Mouse (Mus musculus) intestine, embryonic 15.5 days (tissue): ENCODE results near the gene 1700030J22Rik. TPM values are rescaled to one million over a fixed set of nuclear protein-coding genes. Genes with fewer than 3 reads are reported as not detected.

Experiments
- ATAC-seq: fragments of 200-750 bp; cut with Nextera tagmentation; 2 replicates; pipeline ENCODE4 v1.8.0; 2017; ENCODE audit warnings: moderate TSS enrichment, moderate library complexity
- H3K27ac ChIP-seq: fragments of 300-500 bp; sonication (generic); 2 replicates; pipeline ENCODE4 v1.5.1; 2015; ENCODE audit warnings: mild to moderate bottlenecking, inconsistent platforms
- H3K27me3 ChIP-seq: fragments of 300-500 bp; sonication (generic); replicated peaks from 2 replicates; pipeline ENCODE4 v1.6.1; 2015; ENCODE audit warnings: inconsistent platforms
- H3K36me3 ChIP-seq: fragments of 300-500 bp; sonication (generic); 2 replicates; pipeline ENCODE4 v1.6.1; 2015; ENCODE audit warnings: inconsistent platforms
- H3K4me1 ChIP-seq: fragments of 300-500 bp; sonication (generic); replicated peaks from 2 replicates; pipeline ENCODE4 v1.6.1; 2015; ENCODE audit warnings: inconsistent platforms
- H3K4me2 ChIP-seq: fragments of 300-500 bp; sonication (generic); replicated peaks from 2 replicates; pipeline ENCODE4 v1.6.1; 2015; ENCODE audit warnings: mild to moderate bottlenecking, inconsistent platforms
- H3K4me3 ChIP-seq: fragments of 300-500 bp; sonication (generic); replicated peaks from 2 replicates; pipeline ENCODE4 v1.5.1; 2015; ENCODE audit warnings: inconsistent platforms
- H3K9ac ChIP-seq: fragments of 300-500 bp; sonication (generic); 2 replicates; pipeline ENCODE4 v1.6.1; 2015; ENCODE audit warnings: inconsistent platforms
- H3K9me3 ChIP-seq: fragments of 300-500 bp; sonication (generic); 2 replicates; pipeline ENCODE4 v1.6.1; 2016; ENCODE audit warnings: inconsistent platforms
- WGBS: fragments of 180-500 bp; shearing (Covaris S2); methylation state at CpG from one replicate; pipeline ENCODE4 v1.1.7; 2015; 5-methylcytosine and 5-hydroxymethylcytosine counted together
- polyA plus RNA-seq: library from polyadenylated mRNA; unstranded; fragments of >200 nt; fragmentation: Nextera tagmentation; extraction: Ambion mirVana; gene quantifications from 2 replicates; pipeline ENCODE4 v1.2.1, GENCODE M21; 2015

The 1700030J22Rik gene
- polyA plus RNA-seq, 1 experiment from 2014 or later, result 1.3 TPM

DNA sequence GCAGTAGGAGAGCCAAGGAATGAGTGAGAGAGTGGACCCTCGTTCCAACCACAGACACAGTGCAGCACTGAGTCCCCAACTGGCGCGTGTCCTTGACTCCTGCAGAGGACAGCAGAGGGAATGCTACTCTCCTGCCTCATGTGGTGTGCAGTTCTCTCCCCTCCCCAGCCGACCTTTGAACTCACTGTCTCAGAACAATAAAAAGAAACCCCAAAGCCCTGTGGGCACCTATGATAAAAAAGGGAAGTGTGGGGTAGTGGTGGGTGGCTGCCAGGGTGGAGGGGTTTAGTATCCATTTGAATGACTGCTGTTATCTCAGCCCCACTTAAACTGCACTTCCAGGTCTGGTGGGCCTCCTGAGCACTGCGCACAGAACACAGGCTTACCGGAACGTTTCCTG, 31.2 kb downstream of the 1700030J22Rik start:
- Histone ChIP-seq H3K4me3 (no peak overlapping the region), H3K9ac (no peak overlapping the region), H3K36me3 (no peaks in the 10 kb centered on the region), H3K27me3 (no peaks in the 10 kb centered on the region), H3K4me2 (no peak overlapping the region), H3K9me3 (no peaks in the 10 kb centered on the region), H3K4me1 (peaks cover 17% of the 10 kb centered on the region), H3K27ac (no peak overlapping the region)
- 71% methylated on average over 7 of the region's 7 CpGs for WGBS
- no peak for ATAC-seq

DNA sequence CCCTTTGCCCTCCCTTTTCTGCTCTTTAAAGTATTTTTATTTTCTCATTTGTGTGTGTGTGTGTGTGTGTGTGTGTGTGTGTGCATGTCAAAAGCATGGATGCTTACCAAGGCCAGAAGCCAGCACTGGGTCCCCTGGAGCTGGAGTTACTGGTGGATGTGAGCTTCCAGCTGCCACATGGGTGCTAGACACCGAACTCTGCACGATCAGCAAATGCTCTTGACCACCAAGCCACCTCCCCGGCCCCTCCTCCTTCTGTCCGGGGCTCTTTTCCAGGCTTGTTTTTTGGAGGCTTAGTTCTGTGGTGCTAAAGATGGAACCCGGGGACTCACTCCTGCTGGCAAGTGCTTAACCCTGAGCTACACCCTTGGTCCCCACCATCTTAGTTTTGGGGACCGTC, 31.9 kb downstream of the 1700030J22Rik start:
- no peak overlapping the region for H3K27ac ChIP-seq
- H3K4me1 ChIP-seq, result peaks cover 17% of the 10 kb centered on the region
- H3K9ac ChIP-seq, result no peak overlapping the region
- H3K4me2 ChIP-seq, result peak overlapping the region; percentile 28; the same call in 1 of the 2 replicates
- H3K9me3 ChIP-seq, result no peaks in the 10 kb centered on the region
- WGBS, result 85% methylated on average over 6 of the region's 6 CpGs
- no peak overlapping the region for H3K4me3 ChIP-seq
- H3K27me3 ChIP-seq, result no peaks in the 10 kb centered on the region
- no peaks in the 10 kb centered on the region for H3K36me3 ChIP-seq
- no peak for ATAC-seq

DNA sequence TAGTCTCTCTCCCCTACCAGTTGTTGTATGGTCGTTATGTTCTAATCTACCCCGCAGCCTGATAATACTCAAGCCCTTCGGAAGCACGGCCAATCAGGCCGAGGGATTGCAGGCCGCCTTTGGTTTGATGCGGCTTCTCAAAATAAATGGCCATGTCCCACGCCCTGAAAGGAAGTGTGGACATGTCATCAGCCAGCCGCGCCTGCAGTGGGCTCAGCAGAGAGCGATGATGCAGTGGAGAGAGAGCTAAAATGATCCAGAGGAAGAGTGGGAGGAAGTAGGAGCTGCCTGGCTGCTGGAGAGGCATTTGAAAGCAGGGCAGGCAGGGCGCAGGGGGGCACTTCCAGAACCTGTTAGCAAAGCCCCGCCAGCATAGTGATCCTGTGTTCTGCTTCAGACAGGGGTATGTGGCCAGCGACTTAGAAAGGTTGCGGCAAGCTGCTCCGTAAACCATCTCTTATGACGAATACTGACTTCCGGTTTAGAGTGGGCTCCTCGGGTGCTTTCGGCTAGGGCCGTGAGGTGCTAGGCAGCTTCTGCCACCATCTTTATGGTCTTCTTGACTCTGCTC, 32.4 kb downstream of the 1700030J22Rik start:
- 71% methylated on average over 21 of the region's 21 CpGs for WGBS
- Histone ChIP-seq H3K9ac (no peak overlapping the region), H3K4me3 (no peak overlapping the region), H3K4me2 (peak overlapping the region; percentile 28), H3K36me3 (no peaks in the 10 kb centered on the region), H3K4me1 (peaks cover 16% of the 10 kb centered on the region), H3K27me3 (no peaks in the 10 kb centered on the region), H3K9me3 (no peaks in the 10 kb centered on the region), H3K27ac (no peak overlapping the region)
- no peak for ATAC-seq

- ATAC-seq, result no peak
- no peaks in the 10 kb centered on the region for H3K36me3 ChIP-seq
- H3K9ac ChIP-seq, result no peak overlapping the region
- WGBS, result 83% methylated on average over 9 of the region's 9 CpGs
- H3K4me1 ChIP-seq, result peaks cover 13% of the 10 kb centered on the region
- H3K4me2 ChIP-seq, result no peak overlapping the region
- H3K9me3 ChIP-seq, result no peaks in the 10 kb centered on the region
- H3K27ac ChIP-seq, result no peak overlapping the region
- H3K4me3 ChIP-seq, result no peak overlapping the region
- no peaks in the 10 kb centered on the region for H3K27me3 ChIP-seq
Observed at GRCm38 (mm10) chr8:116945169-116945910, 33.4 kb downstream of the 1700030J22Rik start.

- no peak overlapping the region for H3K27ac ChIP-seq
- peak overlapping the region; percentile 95 for H3K4me3 ChIP-seq
- H3K27me3 ChIP-seq, result no peaks in the 10 kb centered on the region
- no peaks in the 10 kb centered on the region for H3K9me3 ChIP-seq
- H3K4me1 ChIP-seq, result peaks cover 13% of the 10 kb centered on the region
- H3K9ac ChIP-seq, result peak overlapping the region; percentile 74
- no peak for ATAC-seq
- WGBS, result 13% methylated on average over 4 of the region's 4 CpGs
- no peaks in the 10 kb centered on the region for H3K36me3 ChIP-seq
- H3K4me2 ChIP-seq, result peak overlapping the region; percentile 96
Observed at GRCm38 (mm10) chr8:116944385-116944696, 34.4 kb downstream of the 1700030J22Rik start.

GRCm38 (mm10) chr8:116943555-116944384, 35.0 kb downstream of the 1700030J22Rik start:
- WGBS, result under 1% methylated on average over 62 of the region's 62 CpGs
- 0 out of 2 replicates have a peak overlapping the region, but pooled peaks have one; percentile 23 for H3K27ac ChIP-seq
- peak; percentile 76 for ATAC-seq

DNA sequence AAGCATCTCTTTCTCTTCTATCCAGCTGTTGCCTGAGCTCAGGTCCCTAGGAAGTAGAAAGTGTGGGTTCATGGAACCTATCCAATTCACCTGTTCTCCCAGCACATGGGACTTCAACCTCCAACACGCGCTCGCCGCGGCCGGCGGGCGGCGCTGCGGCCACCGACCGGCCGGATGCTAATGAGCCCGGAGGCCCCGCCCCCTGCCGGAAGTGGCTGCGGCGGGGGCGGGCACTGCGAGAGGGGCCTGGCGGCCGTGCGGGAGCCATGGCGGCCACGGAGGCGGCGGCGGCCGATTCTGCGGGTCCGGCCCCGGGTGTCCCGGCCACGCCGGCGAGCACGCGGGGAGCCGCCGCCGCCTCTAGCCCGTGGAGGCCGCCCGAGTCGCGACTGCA, 35.6 kb downstream of the 1700030J22Rik start, which contains the start of gene Atmin:
TSS of gene Atmin (plus strand) at position 233 of the 394 bp plus-strand sequence.
- H3K4me3 ChIP-seq, result peak within 1 kb of the TSS; percentile 95
- H3K4me1 ChIP-seq, result peaks cover 13% of the 10 kb centered on the region
- H3K9ac ChIP-seq, result peak within 1 kb of the TSS; percentile 74
- WGBS, result under 1% methylated on average over 42 of the region's 46 CpGs
- 0 out of 2 replicates have a peak within 1 kb of the TSS, but pooled peaks have one; percentile 23 for H3K27ac ChIP-seq
- no peaks in the 10 kb centered on the region for H3K36me3 ChIP-seq
- H3K27me3 ChIP-seq, result no peaks in the 10 kb centered on the region
- peak; percentile 94 for ATAC-seq
- peak within 1 kb of the TSS; percentile 96 for H3K4me2 ChIP-seq
- no peaks in the 10 kb centered on the region for H3K9me3 ChIP-seq

More at GRCm38 (mm10) chr8:116943555-116944384, 35.0 kb downstream of the 1700030J22Rik start:
- Histone ChIP-seq H3K4me2 (peak overlapping the region; percentile 96), H3K27me3 (no peaks in the 10 kb centered on the region), H3K9me3 (no peaks in the 10 kb centered on the region), H3K36me3 (no peaks in the 10 kb centered on the region), H3K4me3 (peak overlapping the region; percentile 95), H3K9ac (peak overlapping the region; percentile 74), H3K4me1 (peaks cover 13% of the 10 kb centered on the region)

- Histone ChIP-seq H3K27ac (no peak overlapping the region), H3K4me2 (peak overlapping the region; percentile 96), H3K4me1 (peaks cover 10% of the 10 kb centered on the region), H3K9ac (no peak overlapping the region), H3K36me3 (no peaks in the 10 kb centered on the region), H3K27me3 (no peaks in the 10 kb centered on the region), H3K9me3 (no peaks in the 10 kb centered on the region), H3K4me3 (no peak overlapping the region)
- 74% methylated on average over 12 of the region's 12 CpGs for WGBS
- ATAC-seq, result 0 out of 2 replicates have a peak, but pooled peaks have one; percentile 14
Observed at GRCm38 (mm10) chr8:116942284-116943058, 36.3 kb downstream of the 1700030J22Rik start.

- peaks cover 8% of the 10 kb centered on the region; the same call in 1 of the 2 replicates for H3K36me3 ChIP-seq
- 83% methylated on average over 6 of the region's 6 CpGs for WGBS
- H3K4me2 ChIP-seq, result no peak overlapping the region
Observed at GRCm38 (mm10) chr8:116935506-116935905, 43.3 kb downstream of the 1700030J22Rik start.

DNA sequence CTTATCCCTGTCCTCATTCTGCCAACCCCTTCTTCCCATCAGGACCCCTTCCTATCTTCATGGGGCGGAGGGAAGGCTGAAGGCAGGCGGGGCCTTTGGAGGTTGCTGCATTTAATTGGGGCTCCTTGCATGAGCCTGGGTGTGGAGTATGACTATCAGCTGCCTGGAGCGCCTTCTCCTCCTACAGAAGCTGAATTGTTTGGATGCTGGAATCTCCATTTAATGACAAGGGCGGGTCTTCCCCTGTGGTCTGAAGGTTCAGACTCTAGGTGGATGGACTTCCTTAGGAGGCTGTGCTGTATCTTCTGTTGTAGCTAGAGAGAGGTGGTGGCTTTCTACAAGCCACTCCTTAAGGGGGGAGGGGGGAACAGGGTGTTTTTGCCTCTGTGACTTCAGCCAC, 43.8 kb downstream of the 1700030J22Rik start:
- Histone ChIP-seq H3K4me3 (no peak overlapping the region), H3K4me1 (no peaks in the 10 kb centered on the region), H3K4me2 (no peak overlapping the region), H3K27me3 (no peaks in the 10 kb centered on the region), H3K36me3 (peaks cover 8% of the 10 kb centered on the region; the same call in 1 of the 2 replicates), H3K9ac (no peak overlapping the region), H3K27ac (no peak overlapping the region), H3K9me3 (no peaks in the 10 kb centered on the region)
- ATAC-seq, result no peak
- WGBS, result 91% methylated on average over 4 of the region's 4 CpGs

More at GRCm38 (mm10) chr8:116935506-116935905, 43.3 kb downstream of the 1700030J22Rik start:
- Histone ChIP-seq H3K27me3 (no peaks in the 10 kb centered on the region), H3K9me3 (no peaks in the 10 kb centered on the region), H3K4me3 (no peak overlapping the region), H3K27ac (no peak overlapping the region), H3K4me1 (no peaks in the 10 kb centered on the region), H3K9ac (no peak overlapping the region)
- no peak for ATAC-seq

DNA sequence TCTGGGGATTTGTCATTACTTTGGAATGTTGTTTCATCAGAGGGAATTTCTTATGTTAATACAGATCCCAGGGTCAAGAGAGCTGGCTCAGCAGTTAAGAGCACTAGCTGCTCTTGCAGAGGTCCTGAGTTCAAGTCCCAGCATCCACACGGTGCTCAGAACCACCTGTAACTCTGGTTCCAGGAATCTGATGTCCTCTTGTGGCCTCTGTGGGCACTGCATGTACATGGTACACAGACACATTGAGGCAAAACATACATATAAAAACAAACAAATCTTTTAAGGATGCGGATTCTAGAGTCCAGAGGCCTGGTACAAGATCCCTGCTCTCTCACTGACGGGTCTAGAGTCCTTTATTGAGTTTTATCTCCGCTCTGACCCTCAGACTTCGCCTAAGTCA, 50.2 kb downstream of the 1700030J22Rik start:
- Histone ChIP-seq H3K4me1 (no peaks in the 10 kb centered on the region), H3K4me2 (no peak overlapping the region), H3K27me3 (no peaks in the 10 kb centered on the region), H3K27ac (no peak overlapping the region), H3K36me3 (peaks cover 8% of the 10 kb centered on the region; the same call in 1 of the 2 replicates), H3K4me3 (no peak overlapping the region), H3K9me3 (no peaks in the 10 kb centered on the region), H3K9ac (no peak overlapping the region)
- 88% methylated on average over 5 of the region's 5 CpGs for WGBS
- ATAC-seq, result no peak
